Mouse (Mus musculus) CH12.LX (cell line): ENCODE measurements around the gene Rfx2. TPM values are rescaled to one million over a fixed set of nuclear protein-coding genes. Genes with fewer than 3 reads are reported as not detected.

ENCODE experiments used
- DNase-seq: peaks from one replicate; pipeline ENCODE4 v3.0.0-alpha.2; 2013; ENCODE audit errors: extremely low read depth
- H3K27ac ChIP-seq: 2 replicates; pipeline ENCODE4 v1.5.1; 2012; ENCODE audit warnings: low read depth, mild to moderate bottlenecking, control low read depth, moderate library complexity; ENCODE audit not compliant: insufficient read depth
- H3K27me3 ChIP-seq: replicated peaks from 2 replicates; pipeline ENCODE3; 2012; ENCODE audit warnings: inconsistent platforms
- H3K36me3 ChIP-seq, 2 experiments: replicated peaks in 1 of 2; 2 replicates each; pipeline versions ENCODE3 to v1.6.1; 2012; ENCODE audit warnings: inconsistent platforms in 1 of 2, low read length in 1 of 2, mild to moderate bottlenecking in 1 of 2, mixed read lengths in 1 of 2, moderate library complexity in 1 of 2; ENCODE audit not compliant: control insufficient read depth in 1 of 2, insufficient read depth in 1 of 2
- H3K4me1 ChIP-seq, 2 experiments: 2 replicates each; pipeline ENCODE4 v1.6.1; 2012; ENCODE audit warnings: inconsistent platforms in 1 of 2, moderate library complexity in 1 of 2; ENCODE audit not compliant: insufficient read depth in 2 of 2, control insufficient read depth in 1 of 2
- H3K4me2 ChIP-seq: 2 replicates; pipeline ENCODE4 v1.6.1; 2012; ENCODE audit warnings: low read depth, mild to moderate bottlenecking, control low read depth; ENCODE audit not compliant: poor library complexity, insufficient read depth, severe bottlenecking
- H3K4me3 ChIP-seq, 3 experiments: fragments of 150-350 bp in 1 of 3; sonication (generic) in 1 of 3; replicated peaks in 1 of 3; 2 replicates each; pipeline versions ENCODE3 to v1.5.1; 2011 to 2012; ENCODE audit warnings: low read depth in 2 of 3, low read length in 2 of 3, mild to moderate bottlenecking in 2 of 3, moderate library complexity in 2 of 3, control low read depth in 1 of 3, improper control_type of control experiment in 1 of 3, inconsistent platforms in 1 of 3, mixed read lengths in 1 of 3; ENCODE audit not compliant: poor library complexity in 1 of 3
- H3K79me2 ChIP-seq: replicated peaks from 2 replicates; pipeline ENCODE4 v1.6.1; 2012; ENCODE audit warnings: mild to moderate bottlenecking, moderate library complexity; ENCODE audit not compliant: control insufficient read depth, poor library complexity, insufficient read depth, severe bottlenecking; ENCODE audit errors: extremely low read depth
- H3K9ac ChIP-seq: 2 replicates; pipeline ENCODE4 v1.6.1; 2012; ENCODE audit warnings: low read depth, mild to moderate bottlenecking, control low read depth, moderate library complexity; ENCODE audit not compliant: insufficient read depth
- H3K9me3 ChIP-seq: replicated peaks from 2 replicates; pipeline ENCODE3; 2012; ENCODE audit warnings: low read length, inconsistent platforms, mixed read lengths
- BHLHE40 ChIP-seq: IDR thresholded peaks from 2 replicates; pipeline ENCODE4 v1.6.1; 2011; ENCODE audit warnings: mild to moderate bottlenecking, low read depth, low read length, improper control_type of control experiment
- CHD1 ChIP-seq: IDR thresholded peaks from 2 replicates; pipeline ENCODE4 v1.6.1; 2012; ENCODE audit warnings: low read depth, low read length, improper control_type of control experiment, inconsistent platforms
- CHD2 ChIP-seq: IDR thresholded peaks from 2 replicates; pipeline ENCODE4 v1.6.1; 2011; ENCODE audit warnings: low read length, improper control_type of control experiment
- CTCF ChIP-seq, 2 experiments: IDR thresholded peaks in 1 of 2; conservative IDR thresholded peaks in 1 of 2; 2 replicates each; pipeline ENCODE4 v1.5.1; 2011 to 2012; ENCODE audit warnings: low read depth in 2 of 2, low read length in 2 of 2, improper control_type of control experiment in 1 of 2, inconsistent platforms in 1 of 2, mild to moderate bottlenecking in 1 of 2, moderate library complexity in 1 of 2
- E2F4 ChIP-seq: IDR thresholded peaks from 2 replicates; pipeline ENCODE4 v1.6.1; 2011; ENCODE audit warnings: low read depth, low read length, improper control_type of control experiment; ENCODE audit not compliant: insufficient replicate concordance
- ELF1 ChIP-seq: IDR thresholded peaks from 2 replicates; pipeline ENCODE4 v1.6.1; 2014; ENCODE audit warnings: low read depth, mild to moderate bottlenecking, inconsistent platforms, low read length, improper control_type of control experiment
- EP300 ChIP-seq: IDR thresholded peaks from 2 replicates; pipeline ENCODE4 v1.6.1; 2011; ENCODE audit warnings: low read length, improper control_type of control experiment
- ETS1 ChIP-seq: conservative IDR thresholded peaks from 2 replicates; pipeline ENCODE4 v1.6.1; 2012; ENCODE audit warnings: low read depth, mild to moderate bottlenecking, inconsistent platforms, low read length, improper control_type of control experiment, moderate library complexity
- GABPA ChIP-seq: IDR thresholded peaks from 2 replicates; pipeline ENCODE4 v1.6.1; 2012; ENCODE audit warnings: low read depth, low read length, improper control_type of control experiment, inconsistent platforms; ENCODE audit not compliant: insufficient replicate concordance
- HCFC1 ChIP-seq: IDR thresholded peaks from 2 replicates; pipeline ENCODE4 v1.6.1; 2012; ENCODE audit warnings: low read depth, mild to moderate bottlenecking, inconsistent platforms, low read length, improper control_type of control experiment
- IRF4 ChIP-seq: IDR thresholded peaks from 2 replicates; pipeline ENCODE4 v1.6.1; 2014; ENCODE audit warnings: low read depth, mild to moderate bottlenecking, inconsistent platforms, low read length, improper control_type of control experiment
- JUN ChIP-seq: IDR thresholded peaks from 2 replicates; pipeline ENCODE4 v1.6.1; 2011; ENCODE audit warnings: low read depth, mild to moderate bottlenecking, low read length, improper control_type of control experiment, moderate library complexity; ENCODE audit not compliant: insufficient read depth
- KAT2A ChIP-seq: IDR thresholded peaks from 2 replicates; pipeline ENCODE4 v1.6.1; 2012; ENCODE audit warnings: low read length, improper control_type of control experiment, inconsistent platforms; ENCODE audit not compliant: insufficient replicate concordance
- MAX ChIP-seq: IDR thresholded peaks from 2 replicates; pipeline ENCODE4 v1.6.1; 2011; ENCODE audit warnings: low read length, improper control_type of control experiment
- MAZ ChIP-seq: IDR thresholded peaks from 2 replicates; pipeline ENCODE4 v1.6.1; 2012; ENCODE audit warnings: low read depth, mild to moderate bottlenecking, inconsistent platforms, low read length, improper control_type of control experiment, moderate library complexity
- MEF2A ChIP-seq: IDR thresholded peaks from 2 replicates; pipeline ENCODE4 v1.6.1; 2014; ENCODE audit warnings: low read depth, mild to moderate bottlenecking, inconsistent platforms, low read length, improper control_type of control experiment, borderline replicate concordance
- MXI1 ChIP-seq: IDR thresholded peaks from 2 replicates; pipeline ENCODE4 v1.6.1; 2011; ENCODE audit warnings: mild to moderate bottlenecking, low read depth, low read length, improper control_type of control experiment
- MYC ChIP-seq: IDR thresholded peaks from 2 replicates; pipeline ENCODE4 v1.6.1; 2011; ENCODE audit warnings: low read depth, mild to moderate bottlenecking, improper control_type of control experiment, low read length
- NELFE ChIP-seq: IDR thresholded peaks from 2 replicates; pipeline ENCODE4 v1.6.1; 2011; ENCODE audit warnings: low read depth, low read length, improper control_type of control experiment
- NRF1 ChIP-seq: IDR thresholded peaks from 2 replicates; pipeline ENCODE4 v1.6.1; 2014; ENCODE audit warnings: low read depth, mild to moderate bottlenecking, inconsistent platforms, low read length, improper control_type of control experiment, moderate library complexity
- PAX5 ChIP-seq: IDR thresholded peaks from 2 replicates; pipeline ENCODE4 v1.6.1; 2012; ENCODE audit warnings: low read length, inconsistent platforms, mixed read lengths
- POLR2A ChIP-seq: IDR thresholded peaks from 2 replicates; pipeline ENCODE4 v1.6.1; 2011; ENCODE audit warnings: low read depth, mild to moderate bottlenecking, improper control_type of control experiment, low read length
- POLR2AphosphoS2 ChIP-seq: IDR thresholded peaks from 2 replicates; pipeline ENCODE4 v1.6.1; 2011; ENCODE audit warnings: low read depth, low read length, improper control_type of control experiment
- RCOR1 ChIP-seq: conservative IDR thresholded peaks from 2 replicates; pipeline ENCODE4 v1.6.1; 2012; ENCODE audit warnings: low read depth, mild to moderate bottlenecking, inconsistent platforms, low read length, improper control_type of control experiment
- SIN3A ChIP-seq: IDR thresholded peaks from 2 replicates; pipeline ENCODE4 v1.6.1; 2012; ENCODE audit warnings: low read length, improper control_type of control experiment, inconsistent platforms
- SMC3 ChIP-seq: IDR thresholded peaks from 2 replicates; pipeline ENCODE4 v1.6.1; 2011; ENCODE audit warnings: low read depth, low read length, improper control_type of control experiment
- TCF12 ChIP-seq: IDR thresholded peaks from 2 replicates; pipeline ENCODE4 v1.6.1; 2014; ENCODE audit warnings: low read depth, mild to moderate bottlenecking, inconsistent platforms, low read length, improper control_type of control experiment
- UBTF ChIP-seq: IDR thresholded peaks from 2 replicates; pipeline ENCODE4 v1.6.1; 2012; ENCODE audit warnings: low read depth, mild to moderate bottlenecking, inconsistent platforms, low read length, improper control_type of control experiment, moderate library complexity
- USF2 ChIP-seq: conservative IDR thresholded peaks from 2 replicates; pipeline ENCODE4 v1.6.1; 2011; ENCODE audit warnings: low read depth, low read length, improper control_type of control experiment
- ZKSCAN1 ChIP-seq: IDR thresholded peaks from 2 replicates; pipeline ENCODE4 v1.6.1; 2012; ENCODE audit warnings: low read depth, inconsistent platforms, low read length, improper control_type of control experiment, borderline replicate concordance
- ZNF384 ChIP-seq: IDR thresholded peaks from 2 replicates; pipeline ENCODE4 v1.6.1; 2012; ENCODE audit warnings: low read depth, low read length, improper control_type of control experiment, inconsistent platforms
- dilution Hi-C: fragments of 300-500 bp; cut with MboI; formaldehyde crosslinking; loops from 2 replicates; pipeline ENCODE4 v1.14.3; 2020; ENCODE audit warnings: low sequenced_read_pairs; ENCODE audit not compliant: extremely low pct_unique_long_range_greater_than_20kb, extremely low pct_ligation_motif_present
- in situ Hi-C: fragments of 300-500 bp; cut with MboI; formaldehyde crosslinking; loops from 3 replicates; pipeline ENCODE4 v1.14.3; 2019; ENCODE audit warnings: low sequenced_read_pairs, low pct_ligation_motif_present, low pct_unique_long_range_greater_than_20kb, mixed read lengths
- polyA plus RNA-seq: library from polyadenylated mRNA; unstranded; fragments of >175 nt; gene quantifications from 2 replicates; pipeline ENCODE4 v1.2.1, GENCODE M21; 2012; ENCODE audit warnings: low read depth; ENCODE audit not compliant: insufficient read length
- total RNA-seq, 2 experiments: library from RNA; depleted of rRNA; stranded (reverse); fragments of 300-350 nt in 1 of 2; fragments of >200 nt in 1 of 2; gene quantifications; 2 replicates each; pipeline ENCODE4 v1.2.3; 2012 to 2014

Gene Rfx2
- total and polyA plus RNA-seq, 3 experiments, result 0.16 to 1.1 (median 0.34) TPM

- Histone ChIP-seq H3K4me1 (peaks cover 3 to 38% of the 10 kb centered on the region in 2 experiments; a peak in 3 of 4 replicates), H3K4me2 (peak overlapping the region; percentile 59), H3K27me3 (peaks cover 37% of the 10 kb centered on the region), H3K4me3 (peak overlapping the region; percentile 45 to 54 (median 53)), H3K36me3 (peaks cover 6 to 7% of the 10 kb centered on the region in 2 experiments), H3K9me3 (peaks cover 7% of the 10 kb centered on the region), H3K79me2 (peaks cover 8% of the 10 kb centered on the region), H3K27ac (no peak overlapping the region), H3K9ac (peak overlapping the region; percentile 28; the same call in 1 of the 2 replicates)
- TF ChIP-seq RCOR1 (no peak), MYC (no peak), POLR2AphosphoS2 (no peak), ETS1 (no peak), MEF2A (no peak), PAX5 (no peak), UBTF (no peak), NRF1 (peak; percentile 90), BHLHE40 (no peak), ZNF384 (no peak), ELF1 (0 out of 2 replicates have a peak, but pooled peaks have one; percentile 33), TCF12 (peak; percentile 40; the same call in 1 of the 2 replicates), SIN3A (no peak), JUN (no peak), GABPA (no peak), USF2 (no peak), NELFE (peak; percentile 34; the same call in 1 of the 2 replicates), MAZ (peak; percentile 34; the same call in 1 of the 2 replicates), HCFC1 (no peak; the same call in 1 of the 2 replicates), MXI1 (no peak), KAT2A (no peak), E2F4 (no peak), ZKSCAN1 (no peak), CTCF (conservative IDR thresholded peaks at IDR 0.05 in 1 of 2, IDR thresholded peaks at IDR 0.05 in 1 of 2; ENCODE audit: low read depth in 2 of 2, low read length in 2 of 2) (no peak), CHD1 (no peak), MAX (no peak), SMC3 (no peak), POLR2A (peak; percentile 59), EP300 (no peak), CHD2 (peak; percentile 83), IRF4 (no peak)
- peak; percentile 88 for DNase-seq
- in situ Hi-C loops (no loop called here), dilution Hi-C loops (no loop called here)
Observed at GRCm38 (mm10) chr17:56761991-56762410, 68.8 kb downstream of the Rfx2 start.
